Mouse (Mus musculus) lung, postnatal 0 days (tissue): ENCODE data around the gene Cyp2c70.

Experiments used
- CTCF ChIP-seq: IDR thresholded peaks from 2 replicates; pipeline ENCODE4 v1.5.1; 2016; ENCODE audit warnings: antibody characterized with exemption, mild to moderate bottlenecking
- EP300 ChIP-seq: IDR thresholded peaks from 2 replicates; pipeline ENCODE4 v1.6.1; 2016; ENCODE audit warnings: antibody characterized with exemption, mild to moderate bottlenecking, control low read depth

DNA sequence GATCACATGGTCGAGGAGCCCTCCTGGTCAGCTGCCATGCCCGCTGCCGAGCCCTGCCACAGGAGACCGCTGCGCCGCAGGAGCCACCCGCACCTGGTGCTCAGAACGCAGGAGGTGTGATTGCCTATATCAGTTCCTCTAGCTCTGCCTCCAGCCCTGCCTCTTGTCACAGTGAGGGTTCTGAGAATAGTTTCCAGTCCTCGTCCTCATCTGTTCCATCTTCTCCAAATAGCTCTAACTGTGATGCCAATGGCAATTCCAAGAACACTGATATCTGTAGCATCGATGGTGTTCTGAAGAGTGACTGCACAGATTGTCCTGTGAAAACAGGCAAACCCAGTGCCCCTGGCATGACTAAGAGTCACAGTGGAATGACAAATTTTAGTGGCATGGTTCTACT, 3.5 kb upstream of the Cyp2c70 start:
- TF ChIP-seq CTCF (no peak), EP300 (no peak)
